In the genomic region with DNA sequence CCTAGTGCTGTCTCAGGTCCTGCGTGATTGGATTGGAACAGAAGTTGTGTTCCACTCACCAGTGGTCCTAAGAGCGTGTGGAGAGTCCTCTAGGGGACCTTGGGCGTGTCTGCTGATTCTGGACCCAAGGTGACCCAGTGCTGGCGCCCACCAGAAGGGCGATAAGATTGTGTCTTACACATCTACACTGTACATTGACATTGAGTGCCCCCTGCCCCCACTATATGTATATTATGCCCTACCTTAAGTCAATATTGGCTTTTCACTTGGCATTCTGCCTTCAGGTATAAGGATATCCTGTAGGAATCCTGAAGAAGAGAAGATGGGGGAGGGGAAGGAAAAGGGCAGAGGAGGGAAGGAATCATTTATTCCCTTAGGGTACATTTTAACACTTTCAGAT, we compare ENCODE assay signal across 21 mouse cellular contexts.
A peak's percentile ranks its signal among the peaks of the same experiment; 100 is the strongest.
DNase-seq lines count a peak whose midpoint lies in the region; ATAC-seq and TF ChIP-seq lines count a peak whose summit lies in the region.
"Had no signal": no experiment of that assay in that cellular context is flagged by ENCODE, and none has a peak within 500 bp of the region (broad histone marks: within the 10 kb centered on the region; RNA-seq: fewer than 3 reads in every experiment).

No protein-coding gene starts in this region.

- TF ChIP-seq EP300 in stomach, postnatal 0 days (optimal IDR thresholded peaks at IDR 0.05): no peak

- H3K4me2 ChIP-seq in stomach, embryonic 14.5 days (replicated peaks; ENCODE audit: low read depth, low read length): no peak overlapping the region
- H3K4me2 ChIP-seq in stomach, embryonic 16.5 days (ENCODE audit: low read depth, low read length): no peak overlapping the region
- H3K4me2 ChIP-seq in stomach, postnatal 0 days (replicated peaks; ENCODE audit: low read depth): no peak overlapping the region
- H3K4me2 ChIP-seq in midbrain, postnatal 0 days (ENCODE audit: low read depth, low read length, poor library complexity, severe bottlenecking): no peak overlapping the region

- TF ChIP-seq CTCF in stomach, postnatal 0 days (IDR thresholded peaks at IDR 0.05; ENCODE audit: low read depth): no peak
- TF ChIP-seq CTCF in midbrain, postnatal 0 days (IDR thresholded peaks at IDR 0.05): no peak

- no peak overlapping the region for H3K9ac ChIP-seq in stomach, embryonic 14.5 days (replicated peaks; ENCODE audit: low read depth, low read length)
- H3K9ac ChIP-seq in stomach, embryonic 16.5 days (ENCODE audit: low read length): no peak overlapping the region
- H3K9ac ChIP-seq in stomach, postnatal 0 days (ENCODE audit: low read length): no peak overlapping the region
- H3K9ac ChIP-seq in midbrain, postnatal 0 days (replicated peaks; ENCODE audit: low read length, poor library complexity, severe bottlenecking): no peak overlapping the region

- no peaks in the 10 kb centered on the region for H3K27me3 ChIP-seq in stomach, embryonic 14.5 days (ENCODE audit: control insufficient read depth, insufficient read depth, low read length)
- no peaks in the 10 kb centered on the region for H3K27me3 ChIP-seq in stomach, embryonic 16.5 days (ENCODE audit: control insufficient read depth, insufficient read depth, low read length)
- no peaks in the 10 kb centered on the region for H3K27me3 ChIP-seq in stomach, postnatal 0 days (ENCODE audit: control insufficient read depth, insufficient read depth, low read length)
- no peaks in the 10 kb centered on the region for H3K27me3 ChIP-seq in midbrain, postnatal 0 days (ENCODE audit: insufficient read depth, low read length)
- H3K27me3 ChIP-seq: CH12.LX, Patski had no signal

- ATAC-seq in stomach, embryonic 14.5 days (ENCODE audit: insufficient number of reproducible peaks, insufficient read depth, low FRiP score, low read depth): peak; percentile 58; the same call in 1 of the 2 replicates
- peak; percentile 68; the same call in 1 of the 2 replicates for ATAC-seq in stomach, embryonic 16.5 days (ENCODE audit: insufficient read depth, low FRiP score)
- peak; percentile 83 for ATAC-seq in stomach, postnatal 0 days (ENCODE audit: low FRiP score, low TSS enrichment)
- ATAC-seq in midbrain, postnatal 0 days (ENCODE audit: low FRiP score): no peak
- ATAC-seq: activated CD4-positive, CD25-positive, alpha-beta regulatory T cell, adult 4 months; CD4-positive, CD25-positive, alpha-beta regulatory T cell, adult 4 months; Patski had no signal

- DNase-seq in stomach, postnatal 0 days (ENCODE audit: low spot score): no peak
- DNase-seq in spleen, postnatal 14 days (ENCODE audit: low spot score in 2 of 2): no peak
- no peak for DNase-seq in spleen, postnatal 4 days (ENCODE audit: low spot score in 2 of 2)
- no peak for DNase-seq in midbrain, postnatal 0 days (ENCODE audit: low spot score)
- DNase-seq: adrenal gland, adult 2 months; adrenal gland, adult 8-10 months; adrenal gland, postnatal 10 days; adrenal gland, postnatal 14 days; adrenal gland, postnatal 25 days; adrenal gland, postnatal 36 days; B cell, adult 2 months; cerebellum, adult 11 months; cerebellum, adult 11-12 months; cerebellum, adult 18-20 months had no signal

- H3K27ac ChIP-seq in stomach, embryonic 14.5 days (ENCODE audit: low read length): no peak overlapping the region
- H3K27ac ChIP-seq in stomach, embryonic 16.5 days (ENCODE audit: low read length): no peak overlapping the region
- no peak overlapping the region for H3K27ac ChIP-seq in stomach, postnatal 0 days (replicated peaks)
- H3K27ac ChIP-seq in midbrain, postnatal 0 days (ENCODE audit: low read depth, low read length): no peak overlapping the region

- no peaks in the 10 kb centered on the region for H3K36me3 ChIP-seq in stomach, embryonic 14.5 days (ENCODE audit: control insufficient read depth, insufficient read depth, low read length)
- H3K36me3 ChIP-seq in stomach, embryonic 16.5 days (ENCODE audit: control insufficient read depth, insufficient read depth, low read length): no peaks in the 10 kb centered on the region
- no peaks in the 10 kb centered on the region for H3K36me3 ChIP-seq in stomach, postnatal 0 days (ENCODE audit: control insufficient read depth, insufficient read depth, low read length)
- H3K36me3 ChIP-seq in midbrain, postnatal 0 days (ENCODE audit: insufficient read depth, low read length): no peaks in the 10 kb centered on the region
- H3K36me3 ChIP-seq: G1E had no signal

- no peak overlapping the region for H3K4me3 ChIP-seq in stomach, embryonic 14.5 days (ENCODE audit: low read depth, low read length)
- H3K4me3 ChIP-seq in stomach, embryonic 16.5 days (replicated peaks; ENCODE audit: low read length): no peak overlapping the region
- no peak overlapping the region for H3K4me3 ChIP-seq in stomach, postnatal 0 days (ENCODE audit: low read depth, low read length)
- H3K4me3 ChIP-seq in midbrain, postnatal 0 days (ENCODE audit: low read depth, low read length): no peak overlapping the region

- WGBS in stomach, embryonic 14.5 days: 88% methylated on average over 5 of the region's 5 CpGs
- WGBS in stomach, embryonic 16.5 days: 80% methylated on average over 5 of the region's 5 CpGs
- 81% methylated on average over 5 of the region's 5 CpGs for WGBS in stomach, postnatal 0 days
- 86% methylated on average over 5 of the region's 5 CpGs for WGBS in midbrain, postnatal 0 days

- H3K4me1 ChIP-seq in stomach, embryonic 14.5 days (ENCODE audit: control insufficient read depth, insufficient read depth, low read length): no peaks in the 10 kb centered on the region
- no peaks in the 10 kb centered on the region for H3K4me1 ChIP-seq in stomach, embryonic 16.5 days (ENCODE audit: control insufficient read depth, insufficient read depth, low read length)
- H3K4me1 ChIP-seq in stomach, postnatal 0 days (replicated peaks; ENCODE audit: control insufficient read depth, insufficient read depth): no peaks in the 10 kb centered on the region
- H3K4me1 ChIP-seq in midbrain, postnatal 0 days (ENCODE audit: insufficient read depth, low read length): no peaks in the 10 kb centered on the region

- H3K9me3 ChIP-seq in stomach, embryonic 14.5 days (ENCODE audit: control insufficient read depth, low read depth, low read length): no peaks in the 10 kb centered on the region
- no peaks in the 10 kb centered on the region for H3K9me3 ChIP-seq in stomach, embryonic 16.5 days (replicated peaks; ENCODE audit: control insufficient read depth, low read length)
- no peaks in the 10 kb centered on the region for H3K9me3 ChIP-seq in stomach, postnatal 0 days (ENCODE audit: control insufficient read depth, low read length)
- H3K9me3 ChIP-seq in midbrain, postnatal 0 days (ENCODE audit: low read length): no peaks in the 10 kb centered on the region
- H3K9me3 ChIP-seq: G1E had no signal
